Mouse (Mus musculus): ENCODE measurements around the gene Add1. TPM values are rescaled to one million over a fixed set of nuclear protein-coding genes. Genes with fewer than 3 reads are reported as not detected.

Add1 gene
- polyA plus RNA-seq, 1 experiment from 2014 or later = 202 TPM

DNA sequence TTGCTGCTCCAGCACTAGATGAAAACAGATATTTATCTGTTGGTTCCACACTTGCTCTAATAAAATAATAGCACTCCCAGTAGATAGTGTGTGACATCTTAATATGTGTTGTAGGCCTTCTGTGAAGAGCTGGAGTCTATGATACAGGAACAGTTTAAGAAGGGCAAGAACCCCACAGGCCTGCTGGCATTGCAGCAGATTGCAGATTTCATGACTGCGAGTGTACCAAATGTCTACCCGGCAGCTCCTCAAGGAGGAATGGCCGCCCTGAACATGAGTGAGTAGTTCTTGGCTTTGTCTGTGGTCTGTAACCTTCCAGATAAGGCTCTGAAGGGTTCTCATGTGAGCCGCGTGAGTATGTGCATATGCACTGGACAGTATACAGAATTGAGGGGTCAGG lies 31.1 kb downstream of the Add1 start:
- 95% methylated on average over 5 of the region's 5 CpGs for WGBS
- no peaks in the 10 kb centered on the region; the same call in 1 of the 2 replicates for H3K36me3 ChIP-seq (ENCODE audit: control insufficient read depth, insufficient read depth, low read length)
- H3K27ac ChIP-seq (ENCODE audit: low read depth, low read length) = no peak overlapping the region
- H3K9ac ChIP-seq (ENCODE audit: low read length) = no peak overlapping the region
- H3K4me2 ChIP-seq (ENCODE audit: low read depth, low read length, severe bottlenecking) = no peak overlapping the region
- H3K4me1 ChIP-seq (replicated peaks; ENCODE audit: control insufficient read depth, insufficient read depth, low read length) = no peaks in the 10 kb centered on the region
- ATAC-seq (replicated peaks; ENCODE audit: low FRiP score) (no peak), DNase-seq (ENCODE audit: low spot score) (no peak)
- no peaks in the 10 kb centered on the region for H3K9me3 ChIP-seq (ENCODE audit: control insufficient read depth, low read length)
- H3K27me3 ChIP-seq (ENCODE audit: control insufficient read depth, insufficient read depth, low read length) = no peaks in the 10 kb centered on the region
- H3K4me3 ChIP-seq (ENCODE audit: low read depth, low read length) = no peak overlapping the region

DNA sequence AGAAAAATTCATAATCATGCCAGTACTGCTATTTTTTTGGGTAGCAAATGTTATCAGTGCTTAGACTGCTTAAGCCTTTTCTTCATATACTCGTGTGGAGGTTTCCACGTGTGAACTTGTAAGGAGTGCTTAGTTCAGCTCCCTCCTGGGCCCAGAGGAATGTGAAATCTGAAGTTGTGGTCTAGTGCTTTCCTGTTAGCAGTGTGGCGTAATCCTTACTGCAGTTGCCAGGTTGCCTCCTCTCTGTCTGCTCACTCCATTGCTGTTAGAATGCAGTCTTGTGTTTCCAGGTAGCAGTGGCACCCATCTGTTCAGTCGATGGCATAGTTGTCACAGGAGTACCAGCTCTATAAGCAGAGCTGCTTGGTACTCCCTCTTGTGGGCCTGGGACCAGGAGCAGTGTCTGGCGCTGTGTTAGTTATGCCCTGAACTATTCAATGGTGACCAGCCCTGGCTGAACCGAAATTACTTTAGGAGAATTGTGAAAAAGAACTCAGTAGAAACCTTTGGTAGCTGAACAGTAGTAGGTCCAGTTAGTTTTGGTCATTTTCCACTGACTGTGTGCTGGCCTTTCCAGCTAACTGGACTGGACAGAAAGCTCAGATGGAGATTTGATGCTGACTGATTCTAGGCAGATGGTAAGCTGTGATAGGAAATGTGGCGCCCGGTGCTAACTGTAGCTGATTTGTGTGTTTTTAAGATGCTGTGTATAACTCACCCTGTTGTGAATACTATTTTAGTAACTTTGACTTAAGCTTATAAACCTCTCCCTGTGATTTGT lies 33.8 kb downstream of the Add1 start:
- no peak overlapping the region for H3K27ac ChIP-seq (ENCODE audit: low read depth, low read length)
- no peaks in the 10 kb centered on the region for H3K9me3 ChIP-seq (ENCODE audit: control insufficient read depth, low read length)
- no peak overlapping the region for H3K9ac ChIP-seq (ENCODE audit: low read length)
- H3K4me1 ChIP-seq (replicated peaks; ENCODE audit: control insufficient read depth, insufficient read depth, low read length) = no peaks in the 10 kb centered on the region
- H3K4me2 ChIP-seq (ENCODE audit: low read depth, low read length, severe bottlenecking) = no peak overlapping the region
- WGBS = 89% methylated on average over 8 of the region's 8 CpGs
- ATAC-seq (replicated peaks; ENCODE audit: low FRiP score) = no peak
- no peak overlapping the region for H3K4me3 ChIP-seq (ENCODE audit: low read depth, low read length)
- H3K27me3 ChIP-seq (ENCODE audit: control insufficient read depth, insufficient read depth, low read length) = no peaks in the 10 kb centered on the region
- no peak for DNase-seq (ENCODE audit: low spot score)
- H3K36me3 ChIP-seq (ENCODE audit: control insufficient read depth, insufficient read depth, low read length) = peaks cover 5% of the 10 kb centered on the region

DNA sequence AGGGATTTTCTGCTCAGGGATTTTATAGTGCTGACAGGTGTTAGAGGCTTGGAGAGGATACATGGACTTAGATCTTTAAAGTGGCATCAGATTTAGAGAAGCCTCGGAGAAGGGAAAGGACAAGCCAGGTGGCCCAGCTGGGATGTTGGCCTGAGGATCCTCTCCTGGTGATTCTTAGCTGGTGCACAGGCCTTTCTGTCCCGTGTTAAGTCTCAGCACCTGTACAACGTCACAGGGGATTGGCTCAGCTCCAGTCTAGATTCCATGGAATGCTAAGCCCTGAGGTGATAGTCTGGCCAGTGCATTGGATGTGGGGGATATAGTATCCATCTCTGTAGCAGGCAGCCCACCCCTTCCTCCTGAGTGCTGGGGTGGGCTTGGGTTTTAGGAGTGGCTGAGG lies 34.8 kb downstream of the Add1 start:
- H3K27me3 ChIP-seq (ENCODE audit: control insufficient read depth, insufficient read depth, low read length) = no peaks in the 10 kb centered on the region
- H3K4me1 ChIP-seq (replicated peaks; ENCODE audit: control insufficient read depth, insufficient read depth, low read length) = no peaks in the 10 kb centered on the region
- H3K4me2 ChIP-seq (ENCODE audit: low read depth, low read length, severe bottlenecking) = no peak overlapping the region
- no peak overlapping the region for H3K27ac ChIP-seq (ENCODE audit: low read depth, low read length)
- peaks cover 7% of the 10 kb centered on the region for H3K36me3 ChIP-seq (ENCODE audit: control insufficient read depth, insufficient read depth, low read length)
- no peak overlapping the region for H3K4me3 ChIP-seq (ENCODE audit: low read depth, low read length)
- DNase-seq (ENCODE audit: low spot score) = no peak
- 83% methylated on average over 3 of the region's 3 CpGs for WGBS
- H3K9ac ChIP-seq (ENCODE audit: low read length) = no peak overlapping the region
- no peak for ATAC-seq (replicated peaks; ENCODE audit: low FRiP score)
- no peaks in the 10 kb centered on the region for H3K9me3 ChIP-seq (ENCODE audit: control insufficient read depth, low read length)

DNA sequence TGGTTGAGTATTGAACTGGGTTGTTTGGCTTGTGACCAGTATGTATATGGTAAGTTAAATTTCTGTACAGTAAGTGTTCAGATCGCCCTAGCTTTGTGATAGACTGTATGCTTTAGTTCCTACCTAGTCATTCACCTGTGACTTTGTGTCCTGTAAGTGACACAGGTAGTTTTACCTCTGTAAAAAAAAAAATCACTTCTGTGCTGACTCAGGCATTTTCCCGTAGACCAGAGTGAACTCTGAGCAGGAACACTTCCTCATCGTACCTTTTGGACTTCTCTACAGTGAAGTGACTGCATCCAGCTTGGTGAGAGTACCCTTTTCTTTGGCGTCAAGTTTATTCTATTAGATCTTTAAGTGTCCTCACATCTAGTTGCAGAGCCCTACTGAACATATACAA lies 36.5 kb downstream of the Add1 start:
- no peak for ATAC-seq (replicated peaks; ENCODE audit: low FRiP score)
- peaks cover 9% of the 10 kb centered on the region for H3K36me3 ChIP-seq (ENCODE audit: control insufficient read depth, insufficient read depth, low read length)
- DNase-seq (ENCODE audit: low spot score) = no peak
- H3K9ac ChIP-seq (ENCODE audit: low read length) = no peak overlapping the region
- H3K4me2 ChIP-seq (ENCODE audit: low read depth, low read length, severe bottlenecking) = no peak overlapping the region
- H3K4me1 ChIP-seq (replicated peaks; ENCODE audit: control insufficient read depth, insufficient read depth, low read length) = no peaks in the 10 kb centered on the region
- H3K9me3 ChIP-seq (ENCODE audit: control insufficient read depth, low read length) = no peaks in the 10 kb centered on the region
- 91% methylated on average over 4 of the region's 4 CpGs for WGBS
- no peaks in the 10 kb centered on the region for H3K27me3 ChIP-seq (ENCODE audit: control insufficient read depth, insufficient read depth, low read length)
- H3K27ac ChIP-seq (ENCODE audit: low read depth, low read length) = no peak overlapping the region
- no peak overlapping the region for H3K4me3 ChIP-seq (ENCODE audit: low read depth, low read length)

DNA sequence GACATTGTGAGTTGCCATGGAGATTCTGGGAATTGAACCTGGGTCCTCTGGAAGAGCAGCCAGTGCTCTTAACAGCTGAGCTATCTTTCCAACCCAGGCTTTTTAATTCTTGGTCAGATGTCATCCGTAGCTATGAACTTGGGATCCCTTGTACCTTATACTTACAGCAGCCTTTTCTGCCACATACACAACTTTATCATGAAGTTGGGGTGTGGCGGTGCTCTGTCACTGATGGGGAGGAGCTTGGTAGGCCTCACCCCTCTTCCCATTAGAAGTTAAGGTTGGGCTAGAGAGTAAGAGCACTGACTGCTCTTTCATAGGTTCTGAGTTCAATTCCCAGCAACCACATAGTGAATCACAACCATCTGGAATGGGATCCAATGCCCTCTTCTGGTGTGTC lies 59.5 kb downstream of the Add1 start:
- Histone ChIP-seq H3K4me1 (replicated peaks; ENCODE audit: control insufficient read depth, insufficient read depth, low read length) (0 out of 2 replicates have a peak, but pooled peaks cover 2% of the 10 kb centered on the region), H3K27ac (ENCODE audit: low read depth, low read length) (no peak overlapping the region), H3K9me3 (ENCODE audit: control insufficient read depth, low read length) (no peaks in the 10 kb centered on the region), H3K4me2 (ENCODE audit: low read depth, low read length, severe bottlenecking) (no peak overlapping the region), H3K4me3 (ENCODE audit: low read depth, low read length) (no peak overlapping the region), H3K27me3 (ENCODE audit: control insufficient read depth, insufficient read depth, low read length) (no peaks in the 10 kb centered on the region), H3K9ac (ENCODE audit: low read length) (no peak overlapping the region), H3K36me3 (ENCODE audit: control insufficient read depth, insufficient read depth, low read length) (peaks cover 6% of the 10 kb centered on the region; the same call in 1 of the 2 replicates)
- ATAC-seq (replicated peaks; ENCODE audit: low FRiP score) = no peak
- DNase-seq (ENCODE audit: low spot score) = no peak
- 95% methylated on average over 2 of the region's 2 CpGs for WGBS

DNA sequence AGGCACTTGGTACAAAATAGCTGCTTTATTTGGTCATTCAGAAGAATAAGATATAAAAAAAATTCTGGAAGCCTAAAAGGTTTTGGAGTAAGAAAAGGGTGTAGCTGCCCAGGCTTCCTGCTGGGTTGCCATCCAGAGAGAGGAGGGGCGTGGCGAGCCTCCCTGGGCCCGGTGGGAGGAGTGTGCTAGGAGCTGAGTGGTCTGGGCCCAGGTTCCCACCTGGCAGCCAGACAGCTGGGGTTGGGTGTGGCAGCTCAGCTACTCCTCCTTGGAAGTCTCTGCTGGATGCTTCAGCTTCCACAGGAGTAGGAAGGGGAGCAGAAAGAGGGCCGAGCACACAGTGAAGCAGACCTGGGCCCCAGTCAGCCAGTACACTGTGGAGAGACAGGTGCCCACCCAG lies 60.2 kb downstream of the Add1 start:
- ATAC-seq (replicated peaks; ENCODE audit: low FRiP score) (no peak), DNase-seq (ENCODE audit: low spot score) (no peak)
- Histone ChIP-seq H3K4me3 (ENCODE audit: low read depth, low read length) (no peak overlapping the region), H3K4me1 (replicated peaks; ENCODE audit: control insufficient read depth, insufficient read depth, low read length) (0 out of 2 replicates have a peak, but pooled peaks cover 2% of the 10 kb centered on the region), H3K9ac (ENCODE audit: low read length) (no peak overlapping the region), H3K27me3 (ENCODE audit: control insufficient read depth, insufficient read depth, low read length) (no peaks in the 10 kb centered on the region), H3K9me3 (ENCODE audit: control insufficient read depth, low read length) (no peaks in the 10 kb centered on the region), H3K4me2 (ENCODE audit: low read depth, low read length, severe bottlenecking) (no peak overlapping the region), H3K36me3 (ENCODE audit: control insufficient read depth, insufficient read depth, low read length) (peaks cover 6% of the 10 kb centered on the region; the same call in 1 of the 2 replicates), H3K27ac (ENCODE audit: low read depth, low read length) (no peak overlapping the region)
- WGBS = 72% methylated on average over 4 of the region's 4 CpGs

DNA sequence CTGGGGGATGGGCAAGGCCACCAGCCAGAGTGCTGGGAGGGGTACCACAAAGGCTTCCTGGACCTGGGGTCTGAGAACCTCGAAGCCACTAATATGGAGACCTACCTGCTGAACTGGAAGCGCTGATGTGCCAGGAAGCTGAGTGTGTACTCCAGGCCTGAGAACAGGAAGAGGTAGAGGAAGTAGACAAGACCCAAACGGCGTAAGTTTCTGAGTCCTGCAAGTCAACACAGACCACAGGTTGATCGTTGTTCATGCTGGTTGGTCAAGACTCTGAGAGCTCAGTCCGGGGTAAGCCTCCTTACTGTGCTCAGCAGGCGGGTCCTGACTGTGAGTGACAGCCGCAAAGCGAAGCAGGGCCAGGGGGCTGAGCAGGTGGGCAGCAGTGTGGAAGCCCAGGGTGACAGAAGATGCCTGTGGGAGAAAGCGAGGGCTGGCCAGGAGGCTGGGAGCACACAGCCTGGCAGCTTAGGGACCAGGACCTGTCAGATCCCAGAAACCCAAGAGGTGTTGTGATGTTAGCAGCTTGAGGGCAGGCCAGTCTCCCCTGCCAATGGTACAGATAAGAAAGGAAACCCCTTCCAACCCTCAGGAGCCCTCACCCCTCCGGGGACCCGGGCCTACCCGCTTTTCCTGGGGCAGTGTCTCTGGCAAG lies 61.4 kb downstream of the Add1 start:
- WGBS = 92% methylated on average over 13 of the region's 13 CpGs
- no peak for DNase-seq (ENCODE audit: low spot score)
- Histone ChIP-seq H3K27me3 (ENCODE audit: control insufficient read depth, insufficient read depth, low read length) (no peaks in the 10 kb centered on the region), H3K4me1 (replicated peaks; ENCODE audit: control insufficient read depth, insufficient read depth, low read length) (0 out of 2 replicates have a peak, but pooled peaks cover 2% of the 10 kb centered on the region), H3K27ac (ENCODE audit: low read depth, low read length) (no peak overlapping the region), H3K9me3 (ENCODE audit: control insufficient read depth, low read length) (no peaks in the 10 kb centered on the region), H3K9ac (ENCODE audit: low read length) (no peak overlapping the region), H3K4me3 (ENCODE audit: low read depth, low read length) (no peak overlapping the region), H3K36me3 (ENCODE audit: control insufficient read depth, insufficient read depth, low read length) (peaks cover 3% of the 10 kb centered on the region; the same call in 1 of the 2 replicates), H3K4me2 (ENCODE audit: low read depth, low read length, severe bottlenecking) (no peak overlapping the region)
- no peak for ATAC-seq (replicated peaks; ENCODE audit: low FRiP score)

DNA sequence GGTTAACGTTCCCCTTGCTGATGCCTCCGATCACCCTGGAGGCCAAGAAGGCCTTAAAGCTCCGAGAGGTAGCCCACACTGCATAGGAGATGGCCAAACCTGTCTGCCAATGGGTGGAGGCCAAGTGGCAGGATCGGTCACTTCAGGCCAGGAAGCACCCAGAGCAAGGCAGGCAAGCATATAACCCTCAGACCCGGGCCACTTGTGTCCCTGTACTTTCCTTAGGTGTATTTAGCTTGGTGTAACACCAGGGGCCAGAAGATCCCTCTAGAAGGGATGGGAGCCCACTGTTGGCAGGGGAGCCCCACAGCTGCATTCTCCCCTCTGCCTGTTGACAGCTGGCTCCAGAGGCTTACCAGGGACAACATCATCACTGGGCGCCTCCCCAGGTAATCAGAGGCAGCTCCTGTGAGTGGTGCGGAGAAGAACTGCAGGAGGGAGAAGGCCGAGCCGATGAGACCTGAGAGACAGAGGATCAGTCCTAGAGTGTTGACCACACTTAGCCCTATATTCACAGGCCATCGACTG lies 62.3 kb downstream of the Add1 start:
- H3K9me3 ChIP-seq (ENCODE audit: control insufficient read depth, low read length) = no peaks in the 10 kb centered on the region
- peaks cover 2% of the 10 kb centered on the region; the same call in 1 of the 2 replicates for H3K36me3 ChIP-seq (ENCODE audit: control insufficient read depth, insufficient read depth, low read length)
- H3K9ac ChIP-seq (ENCODE audit: low read length) = peak overlapping the region; percentile 80; the same call in 1 of the 2 replicates
- DNase-seq (ENCODE audit: low spot score) = no peak
- 0 out of 2 replicates have a peak, but pooled peaks cover 2% of the 10 kb centered on the region for H3K4me1 ChIP-seq (replicated peaks; ENCODE audit: control insufficient read depth, insufficient read depth, low read length)
- no peaks in the 10 kb centered on the region for H3K27me3 ChIP-seq (ENCODE audit: control insufficient read depth, insufficient read depth, low read length)
- peak overlapping the region; percentile 51 for H3K4me3 ChIP-seq (ENCODE audit: low read depth, low read length)
- no peak for ATAC-seq (replicated peaks; ENCODE audit: low FRiP score)
- no peak overlapping the region for H3K27ac ChIP-seq (ENCODE audit: low read depth, low read length)
- 58% methylated on average over 10 of the region's 10 CpGs for WGBS
- H3K4me2 ChIP-seq (ENCODE audit: low read depth, low read length, severe bottlenecking) = peak overlapping the region; percentile 94

All from forebrain, embryonic 11.5 days (tissue).